Mouse (Mus musculus): ENCODE measurements around the gene Polr3c.

DNA sequence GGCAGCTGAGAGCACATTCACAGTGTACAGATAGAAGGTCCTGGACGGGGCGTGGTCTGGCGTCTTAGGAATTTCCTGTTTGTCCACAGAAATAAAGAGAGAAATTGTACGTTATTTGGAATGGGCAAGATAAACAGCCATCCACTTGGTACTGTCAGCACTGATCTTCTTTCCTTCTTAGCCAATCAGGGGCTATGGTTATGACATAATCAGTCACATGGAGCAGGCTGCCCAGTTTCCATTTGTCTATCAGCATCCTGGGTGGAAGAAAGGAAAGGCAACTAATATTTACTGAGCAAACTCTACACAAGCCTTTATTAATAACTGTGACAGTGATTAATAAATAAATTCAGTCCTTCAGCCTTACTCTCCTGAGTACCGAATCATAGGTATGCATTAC, 13.1 kb downstream of the Polr3c start:
- TF ChIP-seq CTCF (IDR thresholded peaks at IDR 0.05; ENCODE audit: control insufficient read depth, insufficient read depth, insufficient replicate concordance, low read depth, low read length) (no peak), POLR2A (IDR thresholded peaks at IDR 0.05; ENCODE audit: control insufficient read depth, low read depth, low read length) (no peak)

Measured in testis, adult 2 months (tissue).